Mouse (Mus musculus): ENCODE results near the gene Efna4. TPM values are rescaled to one million over a fixed set of nuclear protein-coding genes. Genes with fewer than 3 reads are reported as not detected.

Efna4 gene
- polyA plus RNA-seq, 1 experiment: not detected

GRCm38 (mm10) chr3:89287286-89287685 lies 50.5 kb downstream of the Efna4 start:
- TF ChIP-seq CTCF (IDR thresholded peaks at IDR 0.05; ENCODE audit: low read depth, low read length): no peak
- TF ChIP-seq POLR2A (IDR thresholded peaks at IDR 0.05; ENCODE audit: borderline replicate concordance, low read depth, low read length): no peak
- H3K4me3 ChIP-seq (ENCODE audit: insufficient read depth, low read length): no peak overlapping the region
- peaks cover 28% of the 10 kb centered on the region for H3K4me1 ChIP-seq (ENCODE audit: control insufficient read depth, insufficient read depth, low read length)
- H3K27ac ChIP-seq (ENCODE audit: insufficient read depth, low read depth, low read length): no peak overlapping the region

GRCm38 (mm10) chr3:89285526-89285925 lies 52.3 kb downstream of the Efna4 start:
- Histone ChIP-seq H3K4me3 (ENCODE audit: insufficient read depth, low read length) (0 out of 2 replicates have a peak overlapping the region, but pooled peaks have one; percentile 6), H3K4me1 (ENCODE audit: control insufficient read depth, insufficient read depth, low read length) (peaks cover 29% of the 10 kb centered on the region), H3K27ac (ENCODE audit: insufficient read depth, low read depth, low read length) (peak overlapping the region; percentile 79)
- TF ChIP-seq POLR2A (IDR thresholded peaks at IDR 0.05; ENCODE audit: borderline replicate concordance, low read depth, low read length): no peak
- TF ChIP-seq CTCF (IDR thresholded peaks at IDR 0.05; ENCODE audit: low read depth, low read length): no peak

GRCm38 (mm10) chr3:89284261-89284660 lies 53.6 kb downstream of the Efna4 start:
- H3K4me1 ChIP-seq (ENCODE audit: control insufficient read depth, insufficient read depth, low read length): peaks cover 33% of the 10 kb centered on the region
- TF ChIP-seq CTCF (IDR thresholded peaks at IDR 0.05; ENCODE audit: low read depth, low read length) (no peak), POLR2A (IDR thresholded peaks at IDR 0.05; ENCODE audit: borderline replicate concordance, low read depth, low read length) (no peak)
- H3K4me3 ChIP-seq (ENCODE audit: insufficient read depth, low read length): no peak overlapping the region
- no peak overlapping the region for H3K27ac ChIP-seq (ENCODE audit: insufficient read depth, low read depth, low read length)

Other genes with a start within 250 kb of the Efna4 start
- gene Rusc1, start 244.7 kb downstream of the Efna4 start, polyA plus RNA-seq (2012; ENCODE audit: insufficient read depth, insufficient read length, missing spikeins): 22.0 and 28.2 TPM in 2 replicates
- gene Gm43738, start 236.9 kb downstream of the Efna4 start, polyA plus RNA-seq (2012; ENCODE audit: insufficient read depth, insufficient read length, missing spikeins): not detected in 2 replicates
- gene Fdps, start 236.1 kb downstream of the Efna4 start, polyA plus RNA-seq (2012; ENCODE audit: insufficient read depth, insufficient read length, missing spikeins): 37.5 and 42.2 TPM in 2 replicates
- gene Pklr, start 201.9 kb downstream of the Efna4 start, polyA plus RNA-seq (2012; ENCODE audit: insufficient read depth, insufficient read length, missing spikeins): not detected in 2 replicates
- gene Hcn3, start 177.8 kb downstream of the Efna4 start, polyA plus RNA-seq (2012; ENCODE audit: insufficient read depth, insufficient read length, missing spikeins): 0.47 TPM in 1 of 2 replicates, not detected in the other
- gene Clk2, start 173.2 kb downstream of the Efna4 start, polyA plus RNA-seq (2012; ENCODE audit: insufficient read depth, insufficient read length, missing spikeins): 52.5 and 61.4 TPM in 2 replicates
- 76.5 and 77.9 TPM in 2 replicates for gene Scamp3, start 160.6 kb downstream of the Efna4 start, polyA plus RNA-seq (2012; ENCODE audit: insufficient read depth, insufficient read length, missing spikeins)
- gene Fam189b, start 154.9 kb downstream of the Efna4 start, polyA plus RNA-seq (2012; ENCODE audit: insufficient read depth, insufficient read length, missing spikeins): 17.4 TPM in 2 replicates
- gene Gba, start 135.1 kb downstream of the Efna4 start, polyA plus RNA-seq (2012; ENCODE audit: insufficient read depth, insufficient read length, missing spikeins): 130 and 141 TPM in 2 replicates
- gene Thbs3, start 122.8 kb downstream of the Efna4 start, polyA plus RNA-seq (2012; ENCODE audit: insufficient read depth, insufficient read length, missing spikeins): 1.1 TPM in 1 of 2 replicates, not detected in the other
- gene Mtx1, start 110.9 kb downstream of the Efna4 start, polyA plus RNA-seq (2012; ENCODE audit: insufficient read depth, insufficient read length, missing spikeins): 66.1 and 66.8 TPM in 2 replicates
- 0.47 TPM in 1 of 2 replicates, not detected in the other for gene Muc1, start 109.0 kb downstream of the Efna4 start, polyA plus RNA-seq (2012; ENCODE audit: insufficient read depth, insufficient read length, missing spikeins)
- gene Krtcap2, start 92.1 kb downstream of the Efna4 start, polyA plus RNA-seq (2012; ENCODE audit: insufficient read depth, insufficient read length, missing spikeins): 94.1 and 97.0 TPM in 2 replicates
- gene Trim46, start 91.7 kb downstream of the Efna4 start, polyA plus RNA-seq (2012; ENCODE audit: insufficient read depth, insufficient read length, missing spikeins): 0.34 and 0.84 TPM in 2 replicates
- gene Dpm3, start 78.7 kb downstream of the Efna4 start, polyA plus RNA-seq (2012; ENCODE audit: insufficient read depth, insufficient read length, missing spikeins): 62.0 and 66.3 TPM in 2 replicates
- gene Slc50a1, start 67.5 kb downstream of the Efna4 start, polyA plus RNA-seq (2012; ENCODE audit: insufficient read depth, insufficient read length, missing spikeins): 42.7 and 55.2 TPM in 2 replicates
- gene Efna1, start 56.9 kb downstream of the Efna4 start, polyA plus RNA-seq (2012; ENCODE audit: insufficient read depth, insufficient read length, missing spikeins): 0.96 TPM in 1 of 2 replicates, not detected in the other
- gene Efna3, start 15.1 kb downstream of the Efna4 start, polyA plus RNA-seq (2012; ENCODE audit: insufficient read depth, insufficient read length, missing spikeins): not detected in 2 replicates
- gene Adam15, start 12.0 kb upstream of the Efna4 start, polyA plus RNA-seq (2012; ENCODE audit: insufficient read depth, insufficient read length, missing spikeins): 315 and 328 TPM in 2 replicates
- not detected in 2 replicates for gene Dcst2, start 23.9 kb upstream of the Efna4 start, polyA plus RNA-seq (2012; ENCODE audit: insufficient read depth, insufficient read length, missing spikeins)
- not detected in 2 replicates for gene Dcst1, start 27.2 kb upstream of the Efna4 start, polyA plus RNA-seq (2012; ENCODE audit: insufficient read depth, insufficient read length, missing spikeins)
- 66.0 and 75.2 TPM in 2 replicates for gene Zbtb7b, start 56.7 kb upstream of the Efna4 start, polyA plus RNA-seq (2012; ENCODE audit: insufficient read depth, insufficient read length, missing spikeins)
- gene Lenep, start 64.8 kb upstream of the Efna4 start, polyA plus RNA-seq (2012; ENCODE audit: insufficient read depth, insufficient read length, missing spikeins): not detected in 2 replicates
- 17.7 and 20.5 TPM in 2 replicates for gene Flad1, start 73.8 kb upstream of the Efna4 start, polyA plus RNA-seq (2012; ENCODE audit: insufficient read depth, insufficient read length, missing spikeins)
- gene Cks1b, start 80.4 kb upstream of the Efna4 start, polyA plus RNA-seq (2012; ENCODE audit: insufficient read depth, insufficient read length, missing spikeins): 46.6 and 55.2 TPM in 2 replicates
- 56.0 and 56.8 TPM in 2 replicates for gene Shc1, start 80.4 kb upstream of the Efna4 start, polyA plus RNA-seq (2012; ENCODE audit: insufficient read depth, insufficient read length, missing spikeins)
- gene Pygo2, start 92.2 kb upstream of the Efna4 start, polyA plus RNA-seq (2012; ENCODE audit: insufficient read depth, insufficient read length, missing spikeins): 25.3 and 28.0 TPM in 2 replicates
- 14.1 and 17.3 TPM in 2 replicates for gene Pbxip1, start 98.7 kb upstream of the Efna4 start, polyA plus RNA-seq (2012; ENCODE audit: insufficient read depth, insufficient read length, missing spikeins)
- 25.9 and 26.8 TPM in 2 replicates for gene Pmvk, start 116.5 kb upstream of the Efna4 start, polyA plus RNA-seq (2012; ENCODE audit: insufficient read depth, insufficient read length, missing spikeins)
- gene Kcnn3, start 182.1 kb upstream of the Efna4 start, polyA plus RNA-seq (2012; ENCODE audit: insufficient read depth, insufficient read length, missing spikeins): not detected in 2 replicates